Mouse (Mus musculus): ENCODE measurements around the gene Sfxn3. TPM values are rescaled to one million over a fixed set of nuclear protein-coding genes. Genes with fewer than 3 reads are reported as not detected.

Sfxn3 gene
- polyA plus RNA-seq, 1 experiment from 2014 or later: 76.8 TPM

DNA sequence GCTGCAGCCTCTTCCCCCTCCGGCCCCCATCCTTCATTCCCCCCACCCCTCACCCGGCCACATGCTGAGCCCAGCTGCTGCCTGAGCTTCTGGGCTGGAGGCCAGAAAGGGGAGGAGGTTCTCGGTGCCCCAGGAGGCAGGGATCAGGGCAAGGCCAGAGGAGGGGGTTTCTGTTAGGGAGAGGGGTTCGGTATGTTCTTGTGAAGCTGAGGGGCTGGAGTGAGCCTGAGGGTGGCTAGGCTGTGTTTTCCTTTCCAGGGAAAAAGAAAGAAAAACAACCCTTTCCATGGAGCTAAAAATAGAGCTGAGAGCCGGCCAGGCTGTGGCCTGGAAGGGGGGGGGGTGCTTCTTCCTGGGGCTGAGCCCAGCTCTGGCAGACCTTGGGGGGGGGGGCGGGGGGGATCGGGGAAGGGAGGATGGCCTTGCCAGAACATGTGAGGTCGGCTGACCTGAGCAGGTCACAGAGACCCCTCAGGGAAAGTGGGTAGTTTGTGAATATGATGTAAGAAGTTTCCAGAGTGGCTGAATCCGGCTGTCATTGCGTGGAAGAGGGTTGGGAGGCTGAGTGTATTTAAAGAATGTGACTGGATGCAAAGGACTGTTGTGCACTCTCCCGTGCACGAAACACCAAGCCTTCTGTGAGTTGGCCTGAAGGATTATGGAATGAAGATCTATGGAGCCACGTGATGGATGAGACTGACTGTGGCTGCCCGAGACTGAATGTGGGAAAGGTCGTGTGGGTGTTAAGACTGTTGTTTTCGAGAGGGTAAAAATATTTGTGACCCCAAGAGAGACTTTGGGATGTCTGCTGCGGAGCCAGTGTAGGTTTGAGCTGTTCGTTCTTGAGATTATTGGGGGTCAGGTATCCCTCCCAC, 30.7 kb upstream of the Sfxn3 start:
- H3K9ac ChIP-seq (ENCODE audit: low read depth, low read length): peak overlapping the region; percentile 78
- peak overlapping the region; percentile 96 for H3K27ac ChIP-seq (ENCODE audit: low read depth, low read length)
- H3K36me3 ChIP-seq (ENCODE audit: control insufficient read depth, insufficient read depth, low read length): peaks cover 3% of the 10 kb centered on the region; the same call in 1 of the 2 replicates
- 1% methylated on average over 17 of the region's 18 CpGs for WGBS
- no peaks in the 10 kb centered on the region for H3K27me3 ChIP-seq (replicated peaks; ENCODE audit: control insufficient read depth, insufficient read depth, low read length)
- H3K4me1 ChIP-seq (ENCODE audit: control insufficient read depth, insufficient read depth, low read depth, low read length): peaks cover 52% of the 10 kb centered on the region
- peak overlapping the region; percentile 54 for H3K4me3 ChIP-seq (ENCODE audit: low read length)
- peak overlapping the region; percentile 78 for H3K4me2 ChIP-seq (ENCODE audit: low read length)
- no peaks in the 10 kb centered on the region for H3K9me3 ChIP-seq (ENCODE audit: control insufficient read depth, low read length)
- peak; percentile 32 for ATAC-seq

DNA sequence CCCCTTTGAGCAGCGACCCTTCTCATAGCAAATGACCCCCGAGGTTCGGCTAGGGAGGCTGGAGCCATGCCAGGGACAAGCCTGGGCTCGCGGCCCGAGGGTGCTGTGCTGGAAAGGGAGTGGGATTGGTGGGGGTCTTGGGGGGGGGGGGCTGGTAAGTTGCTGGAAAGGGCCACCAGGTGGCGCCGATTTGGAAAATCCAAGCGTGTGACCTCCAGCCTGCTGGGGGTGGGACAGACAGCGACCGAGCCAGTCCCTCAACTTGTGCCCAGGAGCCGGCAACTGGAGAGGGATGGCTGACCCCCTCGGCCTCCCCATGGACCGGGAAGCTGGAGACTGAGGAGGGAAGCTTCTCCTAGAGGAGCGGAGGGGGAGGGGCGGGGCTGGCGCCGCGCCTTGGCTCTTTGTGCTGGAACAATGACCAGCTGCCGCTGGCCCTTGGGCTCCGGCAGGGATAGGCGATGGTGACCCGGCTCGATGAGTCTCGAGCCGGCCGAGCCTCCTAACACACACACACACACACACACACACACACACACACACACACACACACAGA, 30.0 kb upstream of the Sfxn3 start:
- Histone ChIP-seq H3K4me3 (ENCODE audit: low read length) (peak overlapping the region; percentile 54), H3K27ac (ENCODE audit: low read depth, low read length) (peak overlapping the region; percentile 96), H3K9me3 (ENCODE audit: control insufficient read depth, low read length) (no peaks in the 10 kb centered on the region), H3K9ac (ENCODE audit: low read depth, low read length) (peak overlapping the region; percentile 78), H3K4me2 (ENCODE audit: low read length) (peak overlapping the region; percentile 78), H3K36me3 (ENCODE audit: control insufficient read depth, insufficient read depth, low read length) (no peaks in the 10 kb centered on the region), H3K4me1 (ENCODE audit: control insufficient read depth, insufficient read depth, low read depth, low read length) (peaks cover 52% of the 10 kb centered on the region), H3K27me3 (replicated peaks; ENCODE audit: control insufficient read depth, insufficient read depth, low read length) (no peaks in the 10 kb centered on the region)
- peak; percentile 60 for ATAC-seq
- 0% methylated on average over 14 of the region's 27 CpGs for WGBS

DNA sequence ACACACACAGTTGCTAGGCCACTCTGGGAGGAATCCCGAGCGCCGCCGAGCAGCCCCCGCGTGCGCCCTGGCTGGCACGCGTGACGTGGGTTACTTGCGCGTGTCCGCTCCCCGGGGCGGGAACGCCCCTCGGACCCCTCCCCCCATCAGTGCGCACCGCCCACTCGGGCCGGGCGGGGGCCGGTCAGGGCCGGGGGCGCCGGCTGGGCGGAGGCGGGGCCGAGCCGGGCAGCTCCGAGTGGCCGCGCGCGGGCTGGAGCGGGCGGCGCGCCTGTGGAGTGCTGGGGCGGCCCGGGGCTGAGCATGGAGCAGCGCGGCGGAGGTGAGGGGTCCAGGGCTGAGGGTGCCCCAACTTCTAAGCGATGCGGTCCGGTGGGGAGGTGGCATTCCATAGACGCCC, 29.4 kb upstream of the Sfxn3 start:
- Histone ChIP-seq H3K4me2 (ENCODE audit: low read length) (peak overlapping the region; percentile 78), H3K4me1 (ENCODE audit: control insufficient read depth, insufficient read depth, low read depth, low read length) (peaks cover 49% of the 10 kb centered on the region), H3K27me3 (replicated peaks; ENCODE audit: control insufficient read depth, insufficient read depth, low read length) (no peaks in the 10 kb centered on the region), H3K9ac (ENCODE audit: low read depth, low read length) (peak overlapping the region; percentile 78), H3K36me3 (ENCODE audit: control insufficient read depth, insufficient read depth, low read length) (no peaks in the 10 kb centered on the region), H3K9me3 (ENCODE audit: control insufficient read depth, low read length) (no peaks in the 10 kb centered on the region), H3K4me3 (ENCODE audit: low read length) (peak overlapping the region; percentile 54), H3K27ac (ENCODE audit: low read depth, low read length) (peak overlapping the region; percentile 96)
- ATAC-seq: peak; percentile 66
- WGBS: under 1% methylated on average over 30 of the region's 48 CpGs

DNA sequence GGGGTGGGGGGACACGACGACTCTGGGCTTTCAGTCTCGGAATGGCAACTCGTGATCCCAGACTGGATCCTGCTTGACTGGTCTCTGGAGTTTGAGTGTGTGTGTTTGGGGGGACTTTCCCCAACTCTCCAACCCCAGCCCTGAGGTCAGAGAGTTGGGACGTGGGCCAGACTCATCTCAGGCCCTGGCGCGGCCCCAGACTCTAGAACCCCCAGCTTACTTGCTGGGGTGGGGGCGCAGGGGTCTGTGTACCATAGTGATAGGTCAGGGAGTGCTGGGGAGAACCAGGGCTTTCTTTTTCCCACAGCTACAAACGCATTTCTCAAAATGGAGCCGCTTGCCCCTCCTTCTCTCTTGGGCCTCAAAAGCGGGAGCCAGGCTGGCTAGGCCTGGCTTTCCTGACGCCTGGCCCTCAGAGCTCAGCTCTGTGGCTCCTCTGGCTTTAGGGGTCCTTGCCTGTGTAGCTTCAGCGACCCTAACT, 28.9 kb upstream of the Sfxn3 start:
- Histone ChIP-seq H3K4me2 (ENCODE audit: low read length) (peak overlapping the region; percentile 78), H3K9ac (ENCODE audit: low read depth, low read length) (peak overlapping the region; percentile 78), H3K4me3 (ENCODE audit: low read length) (peak overlapping the region; percentile 54), H3K27me3 (replicated peaks; ENCODE audit: control insufficient read depth, insufficient read depth, low read length) (no peaks in the 10 kb centered on the region), H3K9me3 (ENCODE audit: control insufficient read depth, low read length) (no peaks in the 10 kb centered on the region), H3K27ac (ENCODE audit: low read depth, low read length) (peak overlapping the region; percentile 96), H3K4me1 (ENCODE audit: control insufficient read depth, insufficient read depth, low read depth, low read length) (peaks cover 49% of the 10 kb centered on the region), H3K36me3 (ENCODE audit: control insufficient read depth, insufficient read depth, low read length) (no peaks in the 10 kb centered on the region; the same call in 1 of the 2 replicates)
- ATAC-seq: peak; percentile 10; the same call in 1 of the 2 replicates
- WGBS: under 1% methylated on average over 11 of the region's 13 CpGs

DNA sequence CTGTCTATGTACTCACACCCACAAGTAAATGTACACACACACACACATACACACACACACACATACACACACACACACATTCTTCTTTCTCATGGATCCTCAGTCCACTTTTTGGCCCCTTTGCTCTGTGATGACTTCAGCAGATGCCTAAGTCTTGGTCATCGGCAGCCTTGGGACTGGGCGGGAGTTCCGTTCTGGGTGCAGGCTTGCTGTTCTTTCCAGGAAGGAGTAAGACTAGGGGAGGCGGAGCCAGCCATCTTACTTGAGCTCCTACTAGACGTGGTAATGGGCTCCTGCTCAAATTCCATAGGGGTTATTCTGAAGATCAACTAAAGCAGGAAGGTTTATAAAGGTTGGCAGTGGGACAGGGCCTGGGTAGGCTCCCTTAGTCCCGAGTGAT, 27.0 kb upstream of the Sfxn3 start:
- Histone ChIP-seq H3K27ac (ENCODE audit: low read depth, low read length) (no peak overlapping the region), H3K36me3 (ENCODE audit: control insufficient read depth, insufficient read depth, low read length) (peaks cover 8% of the 10 kb centered on the region; the same call in 1 of the 2 replicates), H3K4me2 (ENCODE audit: low read length) (no peak overlapping the region), H3K27me3 (replicated peaks; ENCODE audit: control insufficient read depth, insufficient read depth, low read length) (no peaks in the 10 kb centered on the region), H3K9me3 (ENCODE audit: control insufficient read depth, low read length) (no peaks in the 10 kb centered on the region), H3K4me1 (ENCODE audit: control insufficient read depth, insufficient read depth, low read depth, low read length) (peaks cover 42% of the 10 kb centered on the region), H3K4me3 (ENCODE audit: low read length) (no peak overlapping the region), H3K9ac (ENCODE audit: low read depth, low read length) (no peak overlapping the region)
- WGBS: 70% methylated on average over 6 of the region's 6 CpGs
- ATAC-seq: no peak

DNA sequence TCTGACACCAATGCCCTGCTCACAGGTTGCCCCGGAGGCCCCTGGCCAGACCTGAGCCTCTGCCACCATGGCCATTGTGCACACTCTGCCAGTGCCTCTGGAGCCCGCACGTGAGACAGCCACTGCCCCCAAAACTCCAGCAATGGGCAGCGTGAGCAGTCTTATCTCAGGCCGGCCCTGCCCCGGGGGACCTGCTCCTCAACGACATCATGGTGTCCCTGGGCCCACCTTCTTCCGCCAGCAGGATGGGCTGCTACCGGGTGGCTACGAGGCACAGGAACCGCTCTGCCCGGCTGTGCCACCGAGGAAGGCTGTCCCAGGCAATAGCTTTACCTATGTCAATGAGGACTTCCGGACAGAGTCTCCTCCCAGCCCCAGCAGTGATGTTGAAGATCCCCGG, 25.9 kb upstream of the Sfxn3 start:
- 89% methylated on average over 15 of the region's 15 CpGs for WGBS
- Histone ChIP-seq H3K4me3 (ENCODE audit: low read length) (no peak overlapping the region), H3K9me3 (ENCODE audit: control insufficient read depth, low read length) (no peaks in the 10 kb centered on the region), H3K4me2 (ENCODE audit: low read length) (no peak overlapping the region), H3K27me3 (replicated peaks; ENCODE audit: control insufficient read depth, insufficient read depth, low read length) (no peaks in the 10 kb centered on the region), H3K36me3 (ENCODE audit: control insufficient read depth, insufficient read depth, low read length) (peaks cover 18% of the 10 kb centered on the region; the same call in 1 of the 2 replicates), H3K27ac (ENCODE audit: low read depth, low read length) (no peak overlapping the region), H3K4me1 (ENCODE audit: control insufficient read depth, insufficient read depth, low read depth, low read length) (peaks cover 32% of the 10 kb centered on the region), H3K9ac (ENCODE audit: low read depth, low read length) (no peak overlapping the region)
- ATAC-seq: no peak

DNA sequence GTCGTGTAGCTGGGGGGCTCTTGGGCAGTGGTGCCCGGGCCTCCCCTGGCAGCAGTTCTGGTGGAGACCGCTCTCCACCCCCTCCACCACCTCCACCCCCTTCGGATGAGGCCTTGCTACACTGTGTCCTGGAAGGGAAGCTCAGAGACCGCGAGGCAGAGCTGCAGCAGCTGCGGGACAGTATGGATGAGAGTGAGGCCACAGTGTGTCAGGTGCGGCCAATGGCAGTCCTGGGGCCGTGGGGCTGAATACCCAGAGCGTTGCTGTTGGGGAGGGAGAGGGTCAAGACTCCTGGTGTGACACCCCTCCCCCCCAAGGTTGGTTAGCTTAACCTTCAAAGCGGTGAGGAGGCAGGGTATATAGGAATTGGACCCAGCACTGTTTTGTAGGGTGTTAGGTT, 23.3 kb upstream of the Sfxn3 start:
- Histone ChIP-seq H3K4me1 (ENCODE audit: control insufficient read depth, insufficient read depth, low read depth, low read length) (peaks cover 15% of the 10 kb centered on the region), H3K36me3 (ENCODE audit: control insufficient read depth, insufficient read depth, low read length) (peaks cover 21% of the 10 kb centered on the region; the same call in 1 of the 2 replicates), H3K27ac (ENCODE audit: low read depth, low read length) (no peak overlapping the region), H3K4me2 (ENCODE audit: low read length) (no peak overlapping the region), H3K27me3 (replicated peaks; ENCODE audit: control insufficient read depth, insufficient read depth, low read length) (no peaks in the 10 kb centered on the region), H3K4me3 (ENCODE audit: low read length) (no peak overlapping the region), H3K9me3 (ENCODE audit: control insufficient read depth, low read length) (no peaks in the 10 kb centered on the region), H3K9ac (ENCODE audit: low read depth, low read length) (no peak overlapping the region)
- peak; percentile 29; the same call in 1 of the 2 replicates for ATAC-seq
- WGBS: 84% methylated on average over 11 of the region's 11 CpGs

DNA sequence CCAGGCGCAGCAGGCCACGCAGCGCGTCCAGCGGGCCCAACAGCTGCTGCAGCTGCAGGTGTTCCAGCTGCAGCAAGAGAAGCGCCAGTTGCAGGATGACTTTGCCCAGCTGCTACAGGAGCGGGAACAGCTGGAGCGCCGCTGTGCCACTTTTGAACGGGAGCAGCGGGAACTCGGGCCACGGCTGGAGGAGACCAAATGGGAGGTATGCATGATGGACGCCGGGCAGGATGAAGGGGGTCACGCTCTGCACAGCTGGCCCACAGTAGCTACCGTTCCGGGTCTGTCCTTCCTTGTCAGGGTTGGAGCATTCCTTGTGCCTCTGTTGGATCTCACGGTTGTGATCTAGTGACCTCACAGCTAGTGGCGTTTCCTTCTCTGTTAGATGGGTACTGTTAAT, 22.5 kb upstream of the Sfxn3 start:
- Histone ChIP-seq H3K4me3 (ENCODE audit: low read length) (no peak overlapping the region), H3K36me3 (ENCODE audit: control insufficient read depth, insufficient read depth, low read length) (peaks cover 21% of the 10 kb centered on the region; the same call in 1 of the 2 replicates), H3K9ac (ENCODE audit: low read depth, low read length) (no peak overlapping the region), H3K27me3 (replicated peaks; ENCODE audit: control insufficient read depth, insufficient read depth, low read length) (no peaks in the 10 kb centered on the region), H3K9me3 (ENCODE audit: control insufficient read depth, low read length) (no peaks in the 10 kb centered on the region), H3K27ac (ENCODE audit: low read depth, low read length) (no peak overlapping the region), H3K4me1 (ENCODE audit: control insufficient read depth, insufficient read depth, low read depth, low read length) (peaks cover 11% of the 10 kb centered on the region), H3K4me2 (ENCODE audit: low read length) (no peak overlapping the region)
- WGBS: 79% methylated on average over 20 of the region's 20 CpGs
- ATAC-seq: no peak

DNA sequence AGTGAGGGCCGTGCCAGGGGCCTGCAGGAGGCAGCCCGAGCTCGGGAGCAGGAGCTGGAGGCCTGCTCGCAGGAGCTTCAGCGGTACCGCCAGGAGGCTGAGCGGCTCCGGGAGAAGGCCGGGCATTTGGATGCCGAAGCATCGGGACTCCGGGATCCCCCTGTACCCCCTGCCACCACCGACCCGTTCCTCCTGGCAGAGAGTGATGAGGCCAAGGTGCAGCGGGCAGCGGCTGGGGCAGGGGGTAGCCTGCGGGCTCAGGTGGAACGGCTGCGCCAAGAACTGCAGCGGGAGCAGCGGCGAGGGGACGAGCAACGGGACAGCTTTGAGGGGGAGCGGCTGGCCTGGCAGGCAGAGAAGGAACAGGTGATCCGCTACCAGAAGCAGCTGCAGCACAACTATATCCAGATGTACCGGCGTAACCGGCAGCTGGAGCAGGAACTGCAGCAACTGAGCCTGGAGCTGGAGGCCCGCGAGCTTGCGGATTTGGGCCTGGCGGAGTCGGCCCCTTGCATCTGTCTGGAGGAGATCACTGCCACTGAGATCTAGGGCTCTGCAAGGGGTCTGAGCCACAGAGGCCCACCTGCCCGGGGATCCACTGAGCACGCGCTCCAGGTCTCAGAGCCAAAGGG, 21.2 kb upstream of the Sfxn3 start:
- no peak for ATAC-seq
- no peak overlapping the region for H3K9ac ChIP-seq (ENCODE audit: low read depth, low read length)
- H3K4me1 ChIP-seq (ENCODE audit: control insufficient read depth, insufficient read depth, low read depth, low read length): peaks cover under 1% of the 10 kb centered on the region; the same call in 1 of the 2 replicates
- H3K27me3 ChIP-seq (replicated peaks; ENCODE audit: control insufficient read depth, insufficient read depth, low read length): no peaks in the 10 kb centered on the region
- WGBS: 90% methylated on average over 32 of the region's 37 CpGs
- peaks cover 21% of the 10 kb centered on the region; the same call in 1 of the 2 replicates for H3K36me3 ChIP-seq (ENCODE audit: control insufficient read depth, insufficient read depth, low read length)
- no peaks in the 10 kb centered on the region for H3K9me3 ChIP-seq (ENCODE audit: control insufficient read depth, low read length)
- H3K4me2 ChIP-seq (ENCODE audit: low read length): no peak overlapping the region
- H3K4me3 ChIP-seq (ENCODE audit: low read length): no peak overlapping the region
- H3K27ac ChIP-seq (ENCODE audit: low read depth, low read length): no peak overlapping the region

Measured in hindbrain, embryonic 16.5 days (tissue).